Comparison of ENCODE assay signal across 8 mouse cellular contexts in the genomic region with DNA sequence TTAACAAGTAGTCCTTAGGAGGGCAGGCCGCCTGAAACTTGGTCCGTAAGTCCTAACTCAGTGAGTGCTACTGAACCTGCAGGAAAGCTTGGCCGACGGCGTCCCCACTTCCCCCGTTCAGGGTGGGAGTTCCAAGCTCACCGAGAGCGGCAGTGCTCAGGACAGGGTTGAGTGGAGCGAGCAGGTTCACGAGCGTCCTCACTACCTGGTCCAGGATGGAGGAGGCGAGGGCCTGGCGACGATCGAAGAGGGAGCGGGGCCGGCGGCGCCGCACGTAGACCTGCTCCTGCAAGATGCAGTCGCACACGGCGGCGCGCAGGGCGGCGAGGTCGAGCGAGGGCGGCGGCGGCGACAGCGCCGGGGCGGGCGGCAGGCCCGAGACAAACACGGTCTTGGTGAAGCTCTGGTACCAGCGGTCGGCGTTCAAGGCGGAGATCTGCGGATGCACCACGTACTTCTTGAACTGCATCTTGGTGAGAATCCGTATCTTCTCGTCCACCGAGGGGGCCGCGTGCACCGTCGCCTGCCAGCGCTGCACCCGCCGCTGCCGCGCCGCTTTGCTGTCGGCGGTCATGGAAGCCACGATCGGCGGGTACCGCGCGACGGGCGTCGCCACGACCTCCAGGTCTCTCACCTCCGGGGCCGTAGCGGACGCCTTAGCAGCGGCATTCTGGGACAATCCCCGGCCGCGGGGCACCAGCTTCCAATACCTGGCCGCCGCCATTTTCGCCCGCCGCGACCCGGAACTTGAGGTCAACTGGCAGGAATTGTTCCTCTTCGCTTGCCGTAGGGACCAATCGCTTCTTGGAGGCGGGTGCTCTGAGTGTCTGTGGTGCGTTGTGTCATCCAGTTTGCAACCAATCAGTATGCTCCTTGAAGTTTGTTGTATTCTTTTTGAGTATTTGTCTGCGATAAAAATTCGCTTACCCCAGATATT. TPM values are rescaled to one million over a fixed set of nuclear protein-coding genes. Genes with fewer than 3 reads are reported as not detected.
A peak's percentile ranks its signal among the peaks of the same experiment; 100 is the strongest.
DNase-seq lines count a peak whose midpoint lies in the region; ATAC-seq lines count a peak whose summit lies in the region.

A gene (plus strand): TSS at position 120 of the 937 bp plus-strand sequence.
A gene (minus strand): TSS at position 742 of the 937 bp plus-strand sequence.

- DNase-seq in adrenal gland, adult (ENCODE audit: inconsistent age in 2 of 2, low spot score in 1 of 2): peak; percentile 94 to 98
- DNase-seq in embryo, embryonic 10.5 days (ENCODE audit: low spot score): peak; percentile 97
- DNase-seq in gastrocnemius, postnatal 14 days: peak; percentile 93
- peak; percentile 96 to 97 for DNase-seq in left cerebral cortex, postnatal 10 days (ENCODE audit: extremely low spot score in 1 of 2, low spot score in 2 of 2)
- DNase-seq in right cerebral cortex, postnatal 25 days: peak; percentile 95
- peak; percentile 87 to 95 for DNase-seq in urinary bladder, postnatal 4 days (ENCODE audit: low spot score in 2 of 2)

- ATAC-seq in inflammation-experienced regulatory T-cells, adult 6 months: peak; percentile 95
- ATAC-seq in megakaryocyte-erythroid progenitor cell, adult 5-6 weeks (replicated peaks; ENCODE audit: low FRiP score, low TSS enrichment, poor library complexity, severe bottlenecking): peak; percentile 96

- intact Hi-C loops in gastrocnemius, postnatal 14 days (cut with DNase I; ENCODE audit: low total_unique reads): no loop called here
- intact Hi-C loops in left cerebral cortex, postnatal 10 days (cut with DNase I): no loop called here

RNA-seq across cellular contexts. Expression of the first gene that starts in this region (rescaled TPM):
- not detected for total RNA-seq in gastrocnemius, postnatal 14 days (2021)
- under 1 TPM in 2 of 3 experiments, not detected in 1; 0.29 to 0.40 TPM for polyA plus RNA-seq in inflammation-experienced regulatory T-cells, adult 6 months (2017; shearing (Covaris generic))
- under 1 TPM; 0.47 to 0.60 TPM for total RNA-seq in left cerebral cortex, postnatal 10 days (2021)
- total RNA-seq in megakaryocyte-erythroid progenitor cell, adult 5-6 weeks (2014; fragmentation: Nextera tagmentation): not detected in 2 replicates
- total RNA-seq in megakaryocyte-erythroid progenitor cell, adult 5-6 weeks (2017): 1.8 TPM in 1 of 2 replicates, not detected in the other

RNA-seq across cellular contexts. Expression of the second gene that starts in this region (rescaled TPM):
- total RNA-seq in gastrocnemius, postnatal 14 days (2021): 10 to 100 TPM; 17.5 to 19.5 TPM
- polyA plus RNA-seq in inflammation-experienced regulatory T-cells, adult 6 months (2017; shearing (Covaris generic)): 1 to 10 TPM; 1.9 to 3.1 (median 2.4) TPM
- total RNA-seq in left cerebral cortex, postnatal 10 days (2021): 10 to 100 TPM; 15.7 to 16.1 TPM
- total RNA-seq in megakaryocyte-erythroid progenitor cell, adult 5-6 weeks (2014; fragmentation: Nextera tagmentation): 25.8 and 28.6 TPM in 2 replicates
- 46.3 and 49.3 TPM in 2 replicates for total RNA-seq in megakaryocyte-erythroid progenitor cell, adult 5-6 weeks (2017)

Comparison
In these comparisons a context has a peak if more than half of its experiments do, and no peak if none do; other contexts are left out.
1. Peak in every context shown above with its lines: DNase-seq and ATAC-seq.